Mouse (Mus musculus): Measurements from ENCODE around the gene Tgm2.

DNA sequence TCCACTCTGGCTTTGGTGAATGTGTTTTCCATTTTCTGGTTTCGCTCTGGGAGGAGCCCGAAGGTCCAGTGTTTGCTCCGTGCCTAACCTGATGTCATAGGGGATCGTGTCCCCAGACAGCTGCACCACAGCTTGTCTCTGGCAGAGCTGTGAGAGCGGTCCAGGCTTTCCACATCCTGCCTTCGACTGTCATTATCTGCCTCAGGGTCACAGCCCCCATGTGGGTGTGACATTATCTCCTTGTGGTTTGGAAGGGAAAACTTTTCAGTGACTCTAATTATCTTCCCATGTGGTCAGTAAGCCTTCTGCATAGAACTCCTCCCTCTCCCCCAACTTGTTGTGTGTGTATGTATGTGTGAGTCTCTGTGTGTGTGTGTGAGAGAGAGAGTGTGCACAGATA, 40.6 kb downstream of the Tgm2 start:
- TF ChIP-seq CTCF (IDR thresholded peaks at IDR 0.05) (no peak), EP300 (IDR thresholded peaks at IDR 0.05) (no peak)
